ENCODE assay signal across 10 mouse cellular contexts in the genomic region with DNA sequence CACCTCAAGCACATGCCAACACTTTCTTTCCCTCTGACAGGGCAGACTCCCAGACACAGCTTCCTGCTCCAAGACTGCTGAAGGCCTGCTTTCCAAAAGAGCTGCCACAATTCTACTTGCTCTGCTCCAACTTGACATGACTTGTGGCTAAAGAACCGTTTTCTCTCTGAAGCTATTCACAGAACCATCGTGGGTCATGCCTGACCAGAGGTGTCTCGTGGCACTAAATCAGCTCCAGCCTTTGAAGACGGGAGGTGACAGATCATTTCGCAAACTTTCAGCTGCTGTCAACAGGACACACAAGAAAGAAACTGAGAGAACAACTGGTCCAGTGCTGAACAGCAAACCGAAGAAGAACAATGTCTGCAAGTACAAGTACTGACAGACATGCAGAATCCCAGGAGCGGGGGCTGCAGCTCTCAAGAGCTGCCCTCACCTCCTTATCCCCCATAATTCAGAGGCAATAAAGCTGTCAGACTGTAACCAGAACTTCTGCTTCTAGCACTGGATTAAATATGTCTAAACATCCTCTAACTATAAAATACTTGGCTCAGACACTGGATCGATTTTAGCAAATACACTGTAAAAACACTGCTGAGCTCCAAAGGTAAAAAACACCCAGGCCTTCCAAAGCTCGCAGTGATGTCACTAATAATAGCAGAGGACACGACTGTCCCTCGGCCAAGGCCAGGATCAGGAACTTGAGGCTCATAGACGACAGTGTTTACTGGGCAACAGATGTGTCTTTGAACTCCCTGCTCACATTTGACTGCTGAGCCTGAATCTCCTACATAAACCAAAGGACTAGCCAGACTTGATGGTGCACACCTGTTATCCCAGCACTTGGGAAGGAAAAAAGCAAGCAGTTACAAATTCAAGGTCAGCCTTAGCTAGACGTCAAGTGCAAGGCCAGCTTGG. TPM values are rescaled to one million over a fixed set of nuclear protein-coding genes. Genes with fewer than 3 reads are reported as not detected.
A peak's percentile ranks its signal among the peaks of the same experiment; 100 is the strongest.
DNase-seq lines count a peak whose midpoint lies in the region; ATAC-seq lines count a peak whose summit lies in the region.
"Had no signal": no experiment of that assay in that cellular context is flagged by ENCODE, and none has a peak within 500 bp of the region (broad histone marks: within the 10 kb centered on the region; RNA-seq: fewer than 3 reads in every experiment).

No protein-coding gene starts in this region.

- peak overlapping the region; percentile 42 for H3K27ac ChIP-seq in heart, embryonic 13.5 days (replicated peaks)
- H3K27ac ChIP-seq in liver, embryonic 12.5 days = 0 out of 2 replicates have a peak overlapping the region, but pooled peaks have one; percentile 10
- H3K27ac ChIP-seq in liver, embryonic 11.5 days (ENCODE audit: low read depth, low read length) = no peak overlapping the region

- H3K4me2 ChIP-seq in heart, embryonic 13.5 days = no peak overlapping the region
- H3K4me2 ChIP-seq in liver, embryonic 12.5 days = no peak overlapping the region
- no peak overlapping the region for H3K4me2 ChIP-seq in liver, embryonic 11.5 days

- no peak for ATAC-seq in heart, embryonic 13.5 days (ENCODE audit: extremely low read depth, insufficient number of reproducible peaks, low FRiP score, low TSS enrichment)
- ATAC-seq in liver, embryonic 12.5 days = no peak
- no peak for ATAC-seq in liver, embryonic 11.5 days (replicated peaks; ENCODE audit: low FRiP score)
- ATAC-seq in erythroblast, adult 5-6 weeks (replicated peaks; ENCODE audit: low FRiP score, poor library complexity, severe bottlenecking) = peak; percentile 15; the same call in 1 of the 2 replicates
- ATAC-seq: Patski had no signal

- no peaks in the 10 kb centered on the region for H3K9me3 ChIP-seq in heart, embryonic 13.5 days
- no peaks in the 10 kb centered on the region for H3K9me3 ChIP-seq in liver, embryonic 12.5 days (replicated peaks)
- no peaks in the 10 kb centered on the region for H3K9me3 ChIP-seq in liver, embryonic 11.5 days (ENCODE audit: control insufficient read depth, low read length)

- 73% methylated on average over 13 of the region's 13 CpGs for WGBS in heart, embryonic 13.5 days
- WGBS in liver, embryonic 12.5 days (ENCODE audit: insufficient replicate concordance) = 80% methylated on average over 13 of the region's 13 CpGs
- 84% methylated on average over 13 of the region's 13 CpGs for WGBS in liver, embryonic 11.5 days

- H3K4me1 ChIP-seq in heart, embryonic 13.5 days = peaks cover 12% of the 10 kb centered on the region
- peaks cover 10% of the 10 kb centered on the region; the same call in 1 of the 2 replicates for H3K4me1 ChIP-seq in liver, embryonic 12.5 days
- no peaks in the 10 kb centered on the region for H3K4me1 ChIP-seq in liver, embryonic 11.5 days (replicated peaks; ENCODE audit: control insufficient read depth, insufficient read depth, low read length)

- no peak overlapping the region for H3K4me3 ChIP-seq in heart, embryonic 13.5 days
- no peak overlapping the region for H3K4me3 ChIP-seq in liver, embryonic 12.5 days
- H3K4me3 ChIP-seq in liver, embryonic 11.5 days (ENCODE audit: low read depth, low read length) = no peak overlapping the region
- H3K4me3 ChIP-seq: myocyte had no signal

- no peak for DNase-seq in heart, postnatal 10 days
- DNase-seq in liver, embryonic 11.5 days (ENCODE audit: low spot score) = no peak
- DNase-seq in mesoderm, embryonic 11.5 days (ENCODE audit: low read depth, low spot score) = peak; percentile 39
- no peak for DNase-seq in embryo, embryonic 10.5 days (ENCODE audit: low spot score)
- no peak for DNase-seq in cerebellum, adult 18-20 months

- H3K9ac ChIP-seq in heart, embryonic 13.5 days = peak overlapping the region; percentile 40; the same call in 1 of the 2 replicates
- H3K9ac ChIP-seq in liver, embryonic 12.5 days = no peak overlapping the region
- H3K9ac ChIP-seq in liver, embryonic 11.5 days (ENCODE audit: low read depth, low read length) = no peak overlapping the region

- intact Hi-C loops in heart, postnatal 10 days (cut with DNase I) = loop anchor here (2.0 to 5.0 kb wide), 3 partner anchors 40 to 111 kb away; no protein-coding TSS in a partner anchor

- no peaks in the 10 kb centered on the region for H3K27me3 ChIP-seq in heart, embryonic 13.5 days (replicated peaks)
- H3K27me3 ChIP-seq in liver, embryonic 12.5 days (replicated peaks) = no peaks in the 10 kb centered on the region
- no peaks in the 10 kb centered on the region for H3K27me3 ChIP-seq in liver, embryonic 11.5 days (replicated peaks; ENCODE audit: control insufficient read depth, insufficient read depth, low read length)
- H3K27me3 ChIP-seq: Patski had no signal

- H3K36me3 ChIP-seq in heart, embryonic 13.5 days = peaks cover 90% of the 10 kb centered on the region
- H3K36me3 ChIP-seq in liver, embryonic 12.5 days = peaks cover 98% of the 10 kb centered on the region
- H3K36me3 ChIP-seq in liver, embryonic 11.5 days (ENCODE audit: control insufficient read depth, insufficient read depth, low read length) = peaks cover 45% of the 10 kb centered on the region

RNA-seq across cellular contexts. Expression of a gene that starts 14.6 kb away (rescaled TPM):
- polyA plus RNA-seq in heart, embryonic 13.5 days (2015; fragmentation: Nextera tagmentation; extraction: Ambion mirVana) = 28.2 and 28.3 TPM in 2 replicates
- total RNA-seq in heart, postnatal 10 days (2021) = 10 to 100 TPM; 53.9 to 59.6 TPM
- 44.9 and 46.3 TPM in 2 replicates for polyA plus RNA-seq in liver, embryonic 12.5 days (2016; fragmentation: Nextera tagmentation; extraction: Ambion mirVana)
- polyA plus RNA-seq in liver, embryonic 11.5 days (2014; fragmentation: Nextera tagmentation; extraction: Ambion mirVana) = 44.5 and 47.2 TPM in 2 replicates
- 16.1 and 17.6 TPM in 2 replicates for total RNA-seq in erythroblast, adult 5-6 weeks (2015; ENCODE audit: low replicate concordance)
- 24.6 and 31.8 TPM in 2 replicates for total RNA-seq in erythroblast, adult 5-6 weeks (2017; ENCODE audit: low replicate concordance)

RNA-seq across cellular contexts. Expression of a gene that starts 19.5 kb away (rescaled TPM):
- not detected in 2 replicates for polyA plus RNA-seq in heart, embryonic 13.5 days (2015; fragmentation: Nextera tagmentation; extraction: Ambion mirVana)
- total RNA-seq in heart, postnatal 10 days (2021) = 1 to 10 TPM in 1 of 2 experiments, under 1 TPM in 1; 0.24 to 2.3 TPM
- polyA plus RNA-seq in liver, embryonic 12.5 days (2016; fragmentation: Nextera tagmentation; extraction: Ambion mirVana) = not detected in 2 replicates
- polyA plus RNA-seq in liver, embryonic 11.5 days (2014; fragmentation: Nextera tagmentation; extraction: Ambion mirVana) = 0.10 TPM in 1 of 2 replicates, not detected in the other
- total RNA-seq in erythroblast, adult 5-6 weeks (2015; ENCODE audit: low replicate concordance) = 1.3 TPM in 1 of 2 replicates, not detected in the other
- not detected in 2 replicates for total RNA-seq in erythroblast, adult 5-6 weeks (2017; ENCODE audit: low replicate concordance)
- polyA plus RNA-seq: myocyte, Patski had no signal

RNA-seq across cellular contexts. Expression of a gene that starts 30.4 kb away (rescaled TPM):
- polyA plus RNA-seq in heart, embryonic 13.5 days (2015; fragmentation: Nextera tagmentation; extraction: Ambion mirVana) = not detected in 2 replicates
- under 1 TPM in 1 of 2 experiments, not detected in 1; 0.32 TPM for total RNA-seq in heart, postnatal 10 days (2021)
- polyA plus RNA-seq in liver, embryonic 12.5 days (2016; fragmentation: Nextera tagmentation; extraction: Ambion mirVana) = 0.13 and 0.25 TPM in 2 replicates
- polyA plus RNA-seq in liver, embryonic 11.5 days (2014; fragmentation: Nextera tagmentation; extraction: Ambion mirVana) = 0.18 and 0.51 TPM in 2 replicates
- not detected in 2 replicates for total RNA-seq in erythroblast, adult 5-6 weeks (2015; ENCODE audit: low replicate concordance)
- total RNA-seq in erythroblast, adult 5-6 weeks (2017; ENCODE audit: low replicate concordance) = not detected in 2 replicates

RNA-seq across cellular contexts. Expression of a gene that starts 35.0 kb away (rescaled TPM):
- polyA plus RNA-seq in heart, embryonic 13.5 days (2015; fragmentation: Nextera tagmentation; extraction: Ambion mirVana) = 14.2 and 16.6 TPM in 2 replicates
- 10 to 100 TPM; 33.5 to 35.2 TPM for total RNA-seq in heart, postnatal 10 days (2021)
- polyA plus RNA-seq in liver, embryonic 12.5 days (2016; fragmentation: Nextera tagmentation; extraction: Ambion mirVana) = 8.1 and 9.6 TPM in 2 replicates
- 12.7 and 16.8 TPM in 2 replicates for polyA plus RNA-seq in liver, embryonic 11.5 days (2014; fragmentation: Nextera tagmentation; extraction: Ambion mirVana)
- total RNA-seq in erythroblast, adult 5-6 weeks (2015; ENCODE audit: low replicate concordance) = 7.3 TPM in 1 of 2 replicates, not detected in the other
- total RNA-seq in erythroblast, adult 5-6 weeks (2017; ENCODE audit: low replicate concordance) = 6.1 and 6.9 TPM in 2 replicates

RNA-seq across cellular contexts. Expression of a gene that starts 35.0 kb away (rescaled TPM):
- 19.1 and 21.1 TPM in 2 replicates for polyA plus RNA-seq in heart, embryonic 13.5 days (2015; fragmentation: Nextera tagmentation; extraction: Ambion mirVana)
- 1 to 10 TPM; 6.4 to 7.9 TPM for total RNA-seq in heart, postnatal 10 days (2021)
- 31.3 and 32.3 TPM in 2 replicates for polyA plus RNA-seq in liver, embryonic 12.5 days (2016; fragmentation: Nextera tagmentation; extraction: Ambion mirVana)
- 51.5 and 52.0 TPM in 2 replicates for polyA plus RNA-seq in liver, embryonic 11.5 days (2014; fragmentation: Nextera tagmentation; extraction: Ambion mirVana)
- 1.5 and 2.1 TPM in 2 replicates for total RNA-seq in erythroblast, adult 5-6 weeks (2015; ENCODE audit: low replicate concordance)
- 1.5 and 16.8 TPM in 2 replicates for total RNA-seq in erythroblast, adult 5-6 weeks (2017; ENCODE audit: low replicate concordance)
